Mouse (Mus musculus): ENCODE data around the gene Nova2.
A peak's percentile ranks its signal among the peaks of the same experiment; 100 is the strongest.

Gene Nova2

GRCm38 (mm10) chr7:18987100-18987499 lies 61.4 kb downstream of the Nova2 start, which contains the start of gene Nanos2:
Gene Nanos2, plus strand, starts transcription at chr7:18987400.
- DNase-seq (ENCODE audit: low spot score): no peak

DNA sequence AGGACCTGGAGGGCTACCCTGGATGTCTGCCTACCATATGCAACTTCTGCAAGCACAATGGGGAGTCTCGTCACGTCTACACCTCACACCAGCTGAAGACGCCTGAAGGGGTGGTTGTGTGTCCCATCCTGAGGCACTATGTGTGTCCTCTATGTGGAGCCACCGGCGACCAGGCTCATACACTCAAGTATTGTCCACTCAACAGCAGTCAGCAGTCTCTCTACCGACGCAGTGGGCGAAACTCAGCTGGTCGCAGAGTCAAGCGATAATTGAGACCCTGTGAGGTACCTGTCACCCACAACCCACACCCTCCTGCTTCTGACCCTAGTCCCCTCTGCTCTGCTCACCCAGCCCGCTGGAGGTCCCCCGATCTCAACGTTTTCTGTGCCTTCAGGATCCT lies 62.1 kb downstream of the Nova2 start:
- no peak for DNase-seq (ENCODE audit: low spot score)

GRCm38 (mm10) chr7:18988780-18989179 lies 63.1 kb downstream of the Nova2 start:
- DNase-seq (ENCODE audit: low spot score): no peak

- no peak for DNase-seq (ENCODE audit: low spot score)
These were observed 64.3 kb downstream of the Nova2 start for GRCm38 (mm10) chr7:18989995-18990394.

GRCm38 (mm10) chr7:18990601-18991295 lies 65.1 kb downstream of the Nova2 start, which contains the start of gene Mypop:
Gene Mypop, plus strand, starts transcription at chr7:18991245.
- peak; percentile 97 for DNase-seq (ENCODE audit: low spot score)

GRCm38 (mm10) chr7:18991660-18992293 lies 66.1 kb downstream of the Nova2 start:
- DNase-seq (ENCODE audit: low spot score): no peak

- DNase-seq (ENCODE audit: low spot score): no peak
These were observed 66.6 kb downstream of the Nova2 start for GRCm38 (mm10) chr7:18992294-18992675.

- DNase-seq (ENCODE audit: low spot score): no peak
These were observed 67.3 kb downstream of the Nova2 start for GRCm38 (mm10) chr7:18993036-18993435.

DNA sequence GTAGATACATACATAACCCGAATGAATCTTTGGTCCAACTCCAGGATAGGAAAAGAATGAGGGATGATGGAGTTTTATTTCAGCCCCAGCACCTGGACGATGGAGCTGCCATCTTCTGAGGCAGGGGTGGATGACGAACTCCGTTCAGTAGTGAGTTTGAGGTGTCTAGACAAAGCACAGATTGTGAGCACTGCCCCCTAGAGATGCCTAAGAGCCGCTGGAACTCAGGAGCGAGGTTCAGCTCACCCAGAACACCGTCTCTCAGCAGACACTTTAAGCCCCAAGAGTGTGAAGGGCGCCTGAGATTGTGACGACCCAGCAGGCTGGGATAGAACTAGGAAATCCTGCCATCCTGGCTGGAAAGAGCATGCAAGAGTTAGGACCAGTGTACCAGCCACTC lies 73.1 kb downstream of the Nova2 start:
- DNase-seq (ENCODE audit: low spot score): no peak

DNA sequence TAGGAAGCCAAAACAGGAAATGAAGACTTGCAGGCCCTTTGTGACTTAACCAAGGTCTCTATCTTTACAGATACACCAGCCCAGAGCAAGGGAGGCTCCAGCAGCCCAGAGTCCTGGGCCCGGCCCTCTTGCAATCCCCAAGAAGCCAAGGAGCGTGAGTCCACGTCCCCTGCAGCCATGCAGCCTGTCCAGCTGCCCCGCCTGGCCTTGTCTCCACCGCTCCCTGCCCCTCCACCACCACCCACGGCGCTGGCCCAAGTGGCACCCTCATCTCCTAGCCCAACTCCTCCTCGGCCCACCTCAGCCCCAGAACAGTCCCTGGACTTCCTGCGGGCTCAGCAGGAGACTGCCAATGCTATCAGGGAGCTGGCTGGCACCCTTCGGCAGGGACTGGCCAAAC lies 74.7 kb downstream of the Nova2 start:
- no peak for DNase-seq (ENCODE audit: low spot score)

GRCm38 (mm10) chr7:19001066-19001806 lies 75.5 kb downstream of the Nova2 start:
- DNase-seq (ENCODE audit: low spot score): no peak

DNA sequence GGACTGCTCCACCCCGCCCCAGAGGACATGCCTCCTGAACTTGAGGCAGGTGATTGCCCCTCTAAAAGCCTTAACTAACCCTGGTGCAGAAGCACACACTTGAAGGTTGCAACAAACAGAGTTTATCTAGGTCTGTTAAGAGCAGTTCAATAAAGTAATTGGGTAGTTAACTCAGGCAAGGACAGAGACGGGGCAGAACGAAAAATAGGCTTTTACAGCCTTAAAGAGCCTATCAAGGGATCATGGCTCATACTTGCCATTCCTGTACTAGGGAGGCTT lies 76.1 kb downstream of the Nova2 start:
- no peak for DNase-seq (ENCODE audit: low spot score)

GRCm38 (mm10) chr7:19002115-19002514 lies 76.4 kb downstream of the Nova2 start:
- DNase-seq (ENCODE audit: low spot score): no peak

DNA sequence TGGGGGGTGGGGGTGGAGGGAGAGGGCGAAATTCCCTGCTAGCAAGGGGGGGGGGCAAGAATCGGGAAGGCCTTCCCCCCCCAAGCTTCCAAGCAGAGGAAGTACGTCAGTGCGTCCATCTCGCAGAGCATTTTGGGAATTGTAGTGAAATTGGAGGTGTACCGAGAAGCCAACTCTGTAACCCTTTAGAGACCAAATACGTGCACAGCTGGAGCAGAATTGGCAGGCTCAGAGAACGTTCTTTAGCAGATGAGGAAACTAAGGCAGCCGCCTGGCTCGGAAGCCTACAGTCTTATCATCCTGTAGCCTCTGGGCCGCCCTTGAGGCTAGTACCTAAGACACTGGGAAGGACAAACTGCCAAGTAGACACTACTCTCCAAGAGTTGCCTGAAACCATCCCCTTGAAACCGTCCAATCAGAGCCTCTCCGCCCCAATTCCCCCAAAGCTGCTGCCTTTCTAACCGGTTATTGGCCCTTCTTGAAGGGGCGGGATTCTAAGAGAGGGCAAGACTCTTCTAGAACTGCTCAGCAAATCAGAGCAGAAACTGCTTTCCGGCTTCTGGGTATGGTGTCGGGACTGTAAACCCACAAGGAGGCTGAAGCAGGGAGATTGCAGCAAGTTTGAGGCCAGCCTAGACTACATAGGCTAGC lies 77.3 kb downstream of the Nova2 start:
- no peak for DNase-seq (ENCODE audit: low spot score)

DNA sequence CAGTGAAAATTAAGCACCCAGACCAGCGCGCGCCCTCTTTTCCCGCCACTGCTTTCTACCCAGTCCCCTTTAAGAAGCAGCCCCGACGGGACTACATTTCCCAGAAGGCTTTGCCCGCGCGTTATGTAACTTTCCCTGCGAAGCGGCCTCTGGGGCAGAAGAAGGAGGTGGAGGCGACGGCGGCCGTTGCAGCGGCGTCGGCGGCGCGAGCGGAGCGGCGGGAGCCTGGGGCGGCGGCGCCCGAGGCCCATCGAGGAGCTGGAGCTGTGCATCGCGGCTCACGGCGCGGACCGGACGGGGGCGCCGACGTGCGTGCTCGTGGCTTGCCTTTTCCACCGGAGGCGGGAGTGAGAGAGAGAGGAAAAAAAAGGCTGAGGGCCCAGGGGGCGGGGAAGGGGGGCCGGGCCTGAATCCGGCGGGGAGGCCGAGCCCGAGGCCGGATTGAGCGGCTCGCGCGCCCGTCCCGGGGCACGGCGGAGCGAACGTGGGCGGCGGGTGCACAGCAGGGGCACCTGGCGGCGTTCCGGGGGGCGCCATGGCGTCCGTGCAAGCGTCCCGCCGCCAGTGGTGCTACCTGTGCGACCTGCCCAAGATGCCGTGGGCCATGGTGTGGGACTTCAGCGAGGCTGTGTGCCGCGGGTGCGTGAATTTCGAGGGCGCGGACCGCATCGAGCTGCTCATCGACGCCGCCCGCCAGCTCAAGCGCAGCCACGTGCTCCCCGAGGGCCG lies 78.4 kb downstream of the Nova2 start, which contains the start of gene Irf2bp1:
Gene Irf2bp1, plus strand, starts transcription at position 143 of the 729 bp plus-strand sequence.
- DNase-seq (ENCODE audit: low spot score): peak; percentile 85

DNA sequence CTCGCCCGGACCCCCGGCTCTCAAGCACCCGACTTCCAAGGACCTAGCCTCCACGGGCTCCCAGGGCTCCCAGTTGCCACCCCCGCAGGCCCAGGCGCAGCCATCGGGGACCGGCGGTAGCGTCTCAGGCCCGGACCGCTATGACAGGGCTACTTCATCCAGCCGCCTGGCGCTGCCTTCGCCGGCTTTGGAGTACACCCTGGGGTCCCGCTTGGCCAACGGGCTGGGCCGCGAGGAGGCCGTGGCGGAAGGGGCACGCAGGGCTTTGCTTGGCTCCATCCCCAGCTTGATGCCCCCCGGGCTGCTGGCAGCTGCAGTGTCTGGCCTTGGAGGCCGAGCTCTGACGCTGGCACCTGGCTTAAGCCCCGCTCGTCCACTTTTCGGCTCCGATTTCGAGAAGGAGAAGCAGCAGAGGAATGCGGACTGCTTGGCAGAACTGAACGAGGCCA lies 79.0 kb downstream of the Nova2 start:
- no peak for DNase-seq (ENCODE audit: low spot score)

DNA sequence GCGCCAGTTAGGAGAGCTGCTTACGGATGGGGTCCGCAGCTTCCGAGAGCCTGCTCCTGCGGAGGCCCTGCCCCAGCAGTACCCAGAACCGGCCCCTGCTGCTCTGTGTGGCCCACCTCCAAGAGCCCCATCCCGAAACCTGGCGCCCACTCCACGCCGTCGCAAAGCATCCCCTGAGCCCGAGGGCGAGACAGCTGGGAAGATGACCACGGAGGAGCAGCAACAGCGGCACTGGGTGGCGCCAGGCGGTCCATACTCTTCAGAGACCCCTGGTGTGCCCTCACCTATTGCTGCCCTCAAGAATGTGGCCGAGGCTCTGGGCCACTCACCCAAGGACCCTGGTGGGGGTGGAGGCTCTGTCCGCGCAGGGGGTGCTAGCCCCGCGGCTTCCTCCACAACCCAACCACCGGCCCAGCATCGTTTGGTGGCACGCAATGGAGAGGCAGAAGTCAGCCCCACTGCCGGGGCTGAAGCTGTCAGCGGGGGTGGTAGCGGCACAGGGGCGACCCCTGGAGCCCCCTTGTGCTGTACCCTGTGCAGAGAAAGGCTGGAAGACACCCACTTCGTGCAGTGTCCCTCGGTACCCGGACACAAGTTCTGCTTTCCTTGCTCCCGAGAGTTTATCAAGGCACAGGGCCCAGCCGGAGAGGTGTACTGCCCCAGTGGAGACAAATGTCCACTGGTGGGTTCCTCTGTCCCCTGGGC lies 79.9 kb downstream of the Nova2 start:
- no peak for DNase-seq (ENCODE audit: low spot score)

DNA sequence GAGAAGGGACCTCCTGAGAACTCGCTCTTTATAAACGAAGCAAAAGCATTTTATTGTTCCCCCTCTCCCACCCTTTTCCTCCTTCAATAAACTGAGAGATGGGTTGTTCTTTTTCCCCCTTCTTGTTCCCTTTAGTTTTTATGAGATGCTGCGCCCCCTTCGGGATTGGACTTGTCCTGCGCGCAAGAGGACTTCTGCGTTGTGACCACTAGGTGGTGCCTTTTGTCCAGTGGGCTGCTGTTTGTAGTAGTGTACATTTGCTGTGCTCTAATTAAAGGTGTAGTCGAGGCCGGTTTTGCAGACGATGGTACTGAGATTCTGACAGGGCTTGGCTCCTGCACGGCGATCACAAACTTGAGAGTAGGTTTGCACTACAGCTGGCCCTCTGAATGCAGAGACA lies 80.8 kb downstream of the Nova2 start:
- DNase-seq (ENCODE audit: low spot score): peak; percentile 87

DNA sequence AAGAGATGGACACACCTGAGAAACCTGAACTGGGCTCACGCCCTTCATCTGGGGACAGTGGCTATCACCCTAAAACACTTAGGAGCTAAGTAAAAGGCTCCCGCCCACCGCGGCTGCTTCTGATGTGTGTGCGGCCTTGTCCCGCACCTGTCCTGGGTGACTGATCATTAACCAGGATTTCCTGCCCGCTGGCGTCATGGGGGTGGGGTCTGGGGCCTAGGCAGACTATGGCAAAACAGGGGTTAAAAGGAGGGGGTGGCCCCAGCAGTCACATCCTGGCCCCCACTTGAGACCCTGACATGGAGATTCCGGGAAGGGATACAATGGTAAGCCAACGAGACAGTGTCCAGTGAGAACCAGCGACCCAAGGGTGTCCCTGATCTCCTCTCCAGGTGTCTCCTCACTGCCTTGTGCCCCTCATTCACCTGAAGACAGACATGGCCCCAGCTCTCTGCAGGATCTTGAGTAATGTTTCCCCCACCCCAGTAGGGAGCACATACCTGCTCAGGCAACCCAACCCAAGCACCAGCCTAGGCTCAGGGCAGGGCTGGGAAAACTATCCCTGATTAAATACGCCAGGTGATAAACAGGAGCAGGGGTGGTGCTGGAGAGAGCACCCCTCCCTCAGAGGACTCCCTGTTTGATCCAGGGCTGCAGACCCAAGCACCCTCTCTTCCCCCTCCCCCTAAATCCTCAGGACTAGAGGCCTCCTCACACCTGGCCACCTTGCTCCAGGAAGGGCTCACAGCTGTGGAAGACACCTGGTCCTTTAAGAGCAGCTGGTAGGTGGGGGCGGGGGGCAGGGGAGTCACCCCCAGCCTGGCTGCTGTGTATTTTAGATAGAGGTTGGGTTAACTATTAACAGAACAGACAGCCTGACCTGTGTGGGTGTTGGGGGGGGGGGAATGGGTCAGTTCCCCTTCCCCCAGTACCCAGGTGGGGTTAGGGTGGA lies 81.6 kb downstream of the Nova2 start:
- DNase-seq (ENCODE audit: low spot score): no peak

- DNase-seq (ENCODE audit: low spot score): no peak
These were observed 84.9 kb downstream of the Nova2 start for GRCm38 (mm10) chr7:19010581-19010980.
